ENCODE assay signal across 8 mouse cellular contexts in genomic region chr1:190929010-190929695, GRCm38 (mm10). TPM values are rescaled to one million over a fixed set of nuclear protein-coding genes. Genes with fewer than 3 reads are reported as not detected.
A peak's percentile ranks its signal among the peaks of the same experiment; 100 is the strongest.
DNase-seq lines count a peak whose midpoint lies in the region; ATAC-seq and TF ChIP-seq lines count a peak whose summit lies in the region.

No protein-coding gene starts in this region.

- no peak for ATAC-seq in megakaryocyte, adult 5-6 weeks (ENCODE audit: poor library complexity, severe bottlenecking)
- ATAC-seq in erythroblast, adult 5-6 weeks (replicated peaks; ENCODE audit: low FRiP score, poor library complexity, severe bottlenecking) = peak; percentile 20

- H3K27me3 ChIP-seq in megakaryocyte, embryonic 14.5 days (replicated peaks) = no peaks in the 10 kb centered on the region

- 2% methylated on average over 27 of the region's 27 CpGs for WGBS in bone marrow, adult 2 months
- WGBS in macrophage (ENCODE audit: missing documents) = 3% methylated on average over 27 of the region's 27 CpGs

- TF ChIP-seq POLR2A in bone marrow, adult 2 months (IDR thresholded peaks at IDR 0.05; ENCODE audit: borderline replicate concordance, control insufficient read depth, low read depth, low read length) = no peak

- no peak for TF ChIP-seq CTCF in bone marrow, adult 2 months (IDR thresholded peaks at IDR 0.05; ENCODE audit: control insufficient read depth, insufficient read depth, low read length)
- no peak for TF ChIP-seq CTCF in layer of hippocampus, adult 2 months (conservative IDR thresholded peaks at IDR 0.05)

- H3K4me3 ChIP-seq in megakaryocyte, embryonic 14.5 days (replicated peaks) = peak overlapping the region; percentile 97
- peak overlapping the region; percentile 94 for H3K4me3 ChIP-seq in bone marrow, adult 2 months (replicated peaks; ENCODE audit: control insufficient read depth, low read depth, low read length)
- H3K4me3 ChIP-seq in layer of hippocampus, adult 2 months = peak overlapping the region; percentile 77
- H3K4me3 ChIP-seq in macrophage (ENCODE audit: inconsistent target) = peak overlapping the region; percentile 72

- H3K27ac ChIP-seq in bone marrow, adult 2 months (ENCODE audit: control insufficient read depth, insufficient read depth, low read depth, low read length, poor library complexity) = peak overlapping the region; percentile 98
- peak overlapping the region; percentile 100 for H3K27ac ChIP-seq in layer of hippocampus, adult 2 months
- H3K27ac ChIP-seq in macrophage = peak overlapping the region; percentile 82

- intact Hi-C loops in heart, postnatal 36 days (cut with DNase I) = loop anchor here (5.0 kb wide), 1 partner anchor 1208 kb away; the partner anchor contains the start of gene Rcor3

- H3K4me1 ChIP-seq in megakaryocyte, embryonic 14.5 days = peaks cover 51% of the 10 kb centered on the region
- peaks cover 1% of the 10 kb centered on the region; the same call in 1 of the 2 replicates for H3K4me1 ChIP-seq in bone marrow, adult 2 months (ENCODE audit: control insufficient read depth, insufficient read depth, low read length)

- no peaks in the 10 kb centered on the region for H3K9me3 ChIP-seq in megakaryocyte, embryonic 14.5 days

- H3K36me3 ChIP-seq in megakaryocyte, embryonic 14.5 days (replicated peaks; ENCODE audit: low read length) = peaks cover 26% of the 10 kb centered on the region
- peaks cover 4% of the 10 kb centered on the region; the same call in 1 of the 2 replicates for H3K36me3 ChIP-seq in macrophage (ENCODE audit: inconsistent target)

- peak; percentile 53 to 59 for DNase-seq in heart, postnatal 36 days
- DNase-seq in layer of hippocampus, adult 2 months (ENCODE audit: low spot score in 2 of 2) = no peak
- peak; percentile 27 for DNase-seq in right cerebral cortex, postnatal 4 days

- peaks cover 42% of the 10 kb centered on the region for H3K79me2 ChIP-seq in macrophage (ENCODE audit: inconsistent target)

RNA-seq across cellular contexts. Expression of gene Angel2, which starts 4.2 kb away (rescaled TPM):
- polyA plus RNA-seq in megakaryocyte, embryonic 14.5 days (2012; ENCODE audit: insufficient read depth, low replicate concordance) = 1.6 and 1.7 TPM in 2 replicates
- 24.1 and 31.6 TPM in 2 replicates for total RNA-seq in megakaryocyte, adult 5-6 weeks (2015)
- 28.3 and 31.6 TPM in 2 replicates for total RNA-seq in megakaryocyte, adult 5-6 weeks (2017)
- polyA plus RNA-seq in bone marrow, adult 2 months (2011; ENCODE audit: insufficient read depth, insufficient read length, low replicate concordance, missing spikeins) = 14.3 and 28.3 TPM in 2 replicates
- total RNA-seq in erythroblast, adult 5-6 weeks (2015; ENCODE audit: low replicate concordance) = 4.2 and 12.1 TPM in 2 replicates
- 8.9 and 12.6 TPM in 2 replicates for total RNA-seq in erythroblast, adult 5-6 weeks (2017; ENCODE audit: low replicate concordance)
- total RNA-seq in heart, postnatal 36 days (2021) = 10 to 100 TPM; 27.9 to 29.9 TPM
- 10 to 100 TPM; 53.1 to 60.0 TPM for total RNA-seq in layer of hippocampus, adult 2 months (2021)
- total RNA-seq in macrophage (2018; cell fraction: chromatin; rRNA removed) = 100 to 1,000 TPM in 4 of 26 experiments, 10 to 100 TPM in 22; 16.1 to 110 (median 60.7) TPM
- 10 to 100 TPM; 14.2 to 31.1 (median 23.5) TPM for total RNA-seq in macrophage (2018; cell fraction: cytosol; rRNA removed)
- total RNA-seq in macrophage (2018; cell fraction: nucleus; rRNA removed) = 100 to 1,000 TPM in 1 of 26 experiments, 10 to 100 TPM in 25; 25.0 to 115 (median 45.5) TPM
- polyA plus RNA-seq in macrophage (2018) = 22.8 to 32.8 TPM (median 31.0 TPM) in 3 replicates

RNA-seq across cellular contexts. Expression of gene Rps6kc1, which starts 17.6 kb away (rescaled TPM):
- 2.8 and 5.9 TPM in 2 replicates for polyA plus RNA-seq in megakaryocyte, embryonic 14.5 days (2012; ENCODE audit: insufficient read depth, low replicate concordance)
- 6.8 and 7.1 TPM in 2 replicates for total RNA-seq in megakaryocyte, adult 5-6 weeks (2015)
- 10.0 and 15.6 TPM in 2 replicates for total RNA-seq in megakaryocyte, adult 5-6 weeks (2017)
- polyA plus RNA-seq in bone marrow, adult 2 months (2011; ENCODE audit: insufficient read depth, insufficient read length, low replicate concordance, missing spikeins) = 4.9 and 8.9 TPM in 2 replicates
- total RNA-seq in erythroblast, adult 5-6 weeks (2015; ENCODE audit: low replicate concordance) = 0.19 and 4.0 TPM in 2 replicates
- total RNA-seq in erythroblast, adult 5-6 weeks (2017; ENCODE audit: low replicate concordance) = 4.2 and 4.6 TPM in 2 replicates
- total RNA-seq in heart, postnatal 36 days (2021) = 10 to 100 TPM; 17.4 to 17.9 TPM
- 10 to 100 TPM; 83.7 to 85.8 TPM for total RNA-seq in layer of hippocampus, adult 2 months (2021)
- 100 to 1,000 TPM in 16 of 26 experiments, 10 to 100 TPM in 10; 54.9 to 228 (median 116) TPM for total RNA-seq in macrophage (2018; cell fraction: chromatin; rRNA removed)
- total RNA-seq in macrophage (2018; cell fraction: cytosol; rRNA removed) = 10 to 100 TPM; 11.8 to 31.5 (median 22.7) TPM
- 100 to 1,000 TPM in 1 of 26 experiments, 10 to 100 TPM in 25; 23.2 to 116 (median 53.3) TPM for total RNA-seq in macrophage (2018; cell fraction: nucleus; rRNA removed)
- polyA plus RNA-seq in macrophage (2018) = 16.6 to 20.5 TPM (median 19.7 TPM) in 3 replicates

RNA-seq across cellular contexts. Expression of gene Vash2, which starts 49.9 kb away (rescaled TPM):
- 0.07 and 3.4 TPM in 2 replicates for polyA plus RNA-seq in megakaryocyte, embryonic 14.5 days (2012; ENCODE audit: insufficient read depth, low replicate concordance)
- not detected in 2 replicates for total RNA-seq in megakaryocyte, adult 5-6 weeks (2015)
- total RNA-seq in megakaryocyte, adult 5-6 weeks (2017) = 0.07 TPM in 1 of 2 replicates, not detected in the other
- not detected in 2 replicates for polyA plus RNA-seq in bone marrow, adult 2 months (2011; ENCODE audit: insufficient read depth, insufficient read length, low replicate concordance, missing spikeins)
- total RNA-seq in erythroblast, adult 5-6 weeks (2015; ENCODE audit: low replicate concordance) = not detected in 2 replicates
- 0.42 TPM in 1 of 2 replicates, not detected in the other for total RNA-seq in erythroblast, adult 5-6 weeks (2017; ENCODE audit: low replicate concordance)
- under 1 TPM; 0.35 to 0.56 TPM for total RNA-seq in heart, postnatal 36 days (2021)
- total RNA-seq in layer of hippocampus, adult 2 months (2021) = 1 to 10 TPM; 1.6 to 1.7 TPM
- 1 to 10 TPM in 11 of 26 experiments, under 1 TPM in 14, not detected in 1; 0.15 to 7.6 (median 0.91) TPM for total RNA-seq in macrophage (2018; cell fraction: chromatin; rRNA removed)
- 1 to 10 TPM in 12 of 26 experiments, under 1 TPM in 14; 0.38 to 3.7 (median 0.87) TPM for total RNA-seq in macrophage (2018; cell fraction: cytosol; rRNA removed)
- total RNA-seq in macrophage (2018; cell fraction: nucleus; rRNA removed) = 1 to 10 TPM in 12 of 26 experiments, under 1 TPM in 14; 0.14 to 6.1 (median 0.99) TPM
- 1.9 to 3.0 TPM (median 2.0 TPM) in 3 replicates for polyA plus RNA-seq in macrophage (2018)

Comparison
In these comparisons a context has a peak if more than half of its experiments do, and no peak if none do; other contexts are left out.
1. DNase-seq: peak in heart, postnatal 36 days (2 of 2) and right cerebral cortex, postnatal 4 days (single experiment); none in layer of hippocampus, adult 2 months (0 of 2).
2. RNA of gene Rps6kc1, which starts 17.6 kb away (total RNA-seq): 83.7 to 85.8 TPM in layer of hippocampus, adult 2 months; 17.4 to 17.9 TPM in heart, postnatal 36 days, 6.8 to 15.6 TPM in megakaryocyte, adult 5-6 weeks and 0.19 to 4.6 TPM in erythroblast, adult 5-6 weeks; every median in the first group is over 4 times any median in the second.
3. Peak in every context shown above with its lines, with median percentiles within 50 percentile points of each other: H3K4me3 ChIP-seq and H3K27ac ChIP-seq.